Mouse (Mus musculus): ENCODE data around the gene Nqo2. TPM values are rescaled to one million over a fixed set of nuclear protein-coding genes. Genes with fewer than 3 reads are reported as not detected.

Gene Nqo2
- polyA plus RNA-seq, 1 experiment = 11.0 TPM

GRCm38 (mm10) chr13:34021998-34022397 lies 57.5 kb downstream of the Nqo2 start:
- WGBS = 71% methylated on average over 2 of the region's 2 CpGs
- TF ChIP-seq POLR2A (IDR thresholded peaks at IDR 0.05; ENCODE audit: borderline replicate concordance, extremely low read depth, low read depth, low read length) (no peak), CTCF (IDR thresholded peaks at IDR 0.05; ENCODE audit: insufficient read depth, low read length) (no peak)
- no peak for DNase-seq

GRCm38 (mm10) chr13:34032041-34032440 lies 67.6 kb downstream of the Nqo2 start:
- WGBS = 65% methylated on average over 2 of the region's 2 CpGs
- DNase-seq = no peak
- 0 out of 2 replicates have a peak, but pooled peaks cover under 1% of the 10 kb centered on the region for H3K4me1 ChIP-seq (ENCODE audit: control insufficient read depth, insufficient read depth, low read length)
- no peak overlapping the region for H3K4me3 ChIP-seq (replicated peaks; ENCODE audit: extremely low read depth, low read depth, low read length)
- TF ChIP-seq POLR2A (IDR thresholded peaks at IDR 0.05; ENCODE audit: borderline replicate concordance, extremely low read depth, low read depth, low read length) = no peak
- no peak for TF ChIP-seq CTCF (IDR thresholded peaks at IDR 0.05; ENCODE audit: insufficient read depth, low read length)

More at GRCm38 (mm10) chr13:34021998-34022397, 57.5 kb downstream of the Nqo2 start:
- no peaks in the 10 kb centered on the region for H3K4me1 ChIP-seq (ENCODE audit: control insufficient read depth, insufficient read depth, low read length)
- no peak overlapping the region for H3K4me3 ChIP-seq (replicated peaks; ENCODE audit: extremely low read depth, low read depth, low read length)

- peaks cover 6% of the 10 kb centered on the region; the same call in 1 of the 2 replicates for H3K4me1 ChIP-seq (ENCODE audit: control insufficient read depth, insufficient read depth, low read length)
- no peak for TF ChIP-seq CTCF (IDR thresholded peaks at IDR 0.05; ENCODE audit: insufficient read depth, low read length)
- TF ChIP-seq POLR2A (IDR thresholded peaks at IDR 0.05; ENCODE audit: borderline replicate concordance, extremely low read depth, low read depth, low read length) = no peak
- WGBS = 55% methylated on average over 3 of the region's 3 CpGs
- no peak overlapping the region for H3K4me3 ChIP-seq (replicated peaks; ENCODE audit: extremely low read depth, low read depth, low read length)
- DNase-seq = no peak
Measured at GRCm38 (mm10) chr13:34035424-34035823, 70.9 kb downstream of the Nqo2 start.

GRCm38 (mm10) chr13:34036726-34037125 lies 72.2 kb downstream of the Nqo2 start:
- no peak for TF ChIP-seq CTCF (IDR thresholded peaks at IDR 0.05; ENCODE audit: insufficient read depth, low read length)
- TF ChIP-seq POLR2A (IDR thresholded peaks at IDR 0.05; ENCODE audit: borderline replicate concordance, extremely low read depth, low read depth, low read length) = no peak
- Histone ChIP-seq H3K4me3 (replicated peaks; ENCODE audit: extremely low read depth, low read depth, low read length) (no peak overlapping the region), H3K4me1 (ENCODE audit: control insufficient read depth, insufficient read depth, low read length) (peaks cover 6% of the 10 kb centered on the region; the same call in 1 of the 2 replicates)
- DNase-seq = no peak
- 63% methylated on average over 5 of the region's 5 CpGs for WGBS

- peak within 1 kb of the TSS; percentile 96 for H3K4me3 ChIP-seq (replicated peaks; ENCODE audit: extremely low read depth, low read depth, low read length)
- WGBS = under 1% methylated on average over 37 of the region's 37 CpGs
- H3K4me1 ChIP-seq (ENCODE audit: control insufficient read depth, insufficient read depth, low read length) = peaks cover 6% of the 10 kb centered on the region; the same call in 1 of the 2 replicates
- peak; percentile 88 for DNase-seq
- TF ChIP-seq POLR2A (IDR thresholded peaks at IDR 0.05; ENCODE audit: borderline replicate concordance, extremely low read depth, low read depth, low read length) = peak; percentile 91
- no peak for TF ChIP-seq CTCF (IDR thresholded peaks at IDR 0.05; ENCODE audit: insufficient read depth, low read length)
Measured at GRCm38 (mm10) chr13:34037172-34038055, 72.9 kb downstream of the Nqo2 start, which contains the start of gene Bphl. Bphl (plus strand) TSS chr13:34037597.

GRCm38 (mm10) chr13:34038056-34038432 lies 73.6 kb downstream of the Nqo2 start:
- Histone ChIP-seq H3K4me1 (ENCODE audit: control insufficient read depth, insufficient read depth, low read length) (peaks cover 6% of the 10 kb centered on the region; the same call in 1 of the 2 replicates), H3K4me3 (replicated peaks; ENCODE audit: extremely low read depth, low read depth, low read length) (peak overlapping the region; percentile 96)
- WGBS = 33% methylated on average over 5 of the region's 5 CpGs
- DNase-seq = no peak
- TF ChIP-seq CTCF (IDR thresholded peaks at IDR 0.05; ENCODE audit: insufficient read depth, low read length) (no peak), POLR2A (IDR thresholded peaks at IDR 0.05; ENCODE audit: borderline replicate concordance, extremely low read depth, low read depth, low read length) (no peak)

Other genes starting within 250 kb of the Nqo2 start
- gene Serpinb6e, start 121.3 kb upstream of the Nqo2 start, polyA plus RNA-seq (2012; rRNA removed) = not detected in 2 replicates
- not detected in 2 replicates for gene Serpinb6c, start 59.0 kb upstream of the Nqo2 start, polyA plus RNA-seq (2012; rRNA removed)
- 10.8 and 15.8 TPM in 2 replicates for gene Ripk1, start 37.7 kb downstream of the Nqo2 start, polyA plus RNA-seq (2012; rRNA removed)
- gene Serpinb6a, start 38.1 kb downstream of the Nqo2 start, polyA plus RNA-seq (2012; rRNA removed) = 58.6 and 128 TPM in 2 replicates
- gene Bphl, start 72.9 kb downstream of the Nqo2 start, polyA plus RNA-seq (2012; rRNA removed) = 37.4 and 41.8 TPM in 2 replicates
- 320 and 386 TPM in 2 replicates for gene Tubb2a, start 113.3 kb downstream of the Nqo2 start, polyA plus RNA-seq (2012; rRNA removed)
- 13.6 and 21.6 TPM in 2 replicates for gene Tubb2b, start 165.8 kb downstream of the Nqo2 start, polyA plus RNA-seq (2012; rRNA removed)
- gene Psmg4, start 198.3 kb downstream of the Nqo2 start, polyA plus RNA-seq (2012; rRNA removed) = 79.9 and 123 TPM in 2 replicates

Measured in lung, adult 2 months (tissue).